Comparison of ENCODE assay signal across 32 mouse cellular contexts in the genomic region with DNA sequence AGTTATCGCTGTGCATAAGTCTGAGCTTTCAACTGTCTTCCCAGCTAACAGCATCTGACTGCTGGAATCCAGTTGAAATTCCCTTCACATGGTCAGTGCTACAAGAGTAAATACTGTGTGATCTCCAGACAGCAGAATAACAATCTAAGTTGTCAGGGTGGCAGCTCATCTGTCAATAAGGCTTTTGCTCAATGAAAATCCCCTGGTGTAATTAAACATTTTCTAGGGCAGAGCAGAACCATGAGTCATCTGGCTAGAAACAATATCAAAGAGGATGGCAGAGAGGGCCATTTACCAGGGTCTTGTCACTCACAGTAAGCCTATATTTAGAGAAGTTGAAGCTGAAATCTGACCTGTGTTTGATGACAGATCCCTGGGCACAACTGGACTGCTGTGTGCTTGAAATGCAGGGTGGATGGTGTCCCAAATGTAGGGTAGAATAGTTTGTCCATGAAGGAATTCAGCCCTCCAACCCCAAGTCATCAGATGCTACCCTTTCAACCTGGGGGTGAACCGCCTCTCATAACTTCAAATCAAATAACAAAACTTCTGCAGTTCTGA.
DNase-seq lines count a peak whose midpoint lies in the region; ATAC-seq lines count a peak whose summit lies in the region.
"Had no signal": no experiment of that assay in that cellular context is flagged by ENCODE, and none has a peak within 500 bp of the region (broad histone marks: within the 10 kb centered on the region; RNA-seq: fewer than 3 reads in every experiment).

No protein-coding gene starts in this region.

- WGBS in hindbrain, embryonic 10.5 days: 88% methylated on average over 2 of the region's 2 CpGs
- 83% methylated on average over 2 of the region's 2 CpGs for WGBS in hindbrain, embryonic 11.5 days

- H3K27ac ChIP-seq in hindbrain, embryonic 10.5 days: no peak overlapping the region
- no peak overlapping the region for H3K27ac ChIP-seq in hindbrain, embryonic 11.5 days (ENCODE audit: low read depth, low read length)
- H3K27ac ChIP-seq: hindbrain, embryonic 15.5 days; limb, embryonic 12.5 days; liver, embryonic 12.5 days had no signal

- H3K9me3 ChIP-seq in hindbrain, embryonic 10.5 days: no peaks in the 10 kb centered on the region
- no peaks in the 10 kb centered on the region for H3K9me3 ChIP-seq in hindbrain, embryonic 11.5 days (ENCODE audit: control insufficient read depth, low read length)
- H3K9me3 ChIP-seq: G1E; heart, embryonic 12.5 days; hindbrain, embryonic 15.5 days; limb, embryonic 12.5 days; liver, embryonic 12.5 days had no signal

- no peak overlapping the region for H3K4me3 ChIP-seq in hindbrain, embryonic 10.5 days
- no peak overlapping the region for H3K4me3 ChIP-seq in hindbrain, embryonic 11.5 days (ENCODE audit: low read depth, low read length)
- H3K4me3 ChIP-seq: heart, embryonic 12.5 days; hindbrain, embryonic 15.5 days; limb, embryonic 12.5 days; liver, embryonic 12.5 days; megakaryocyte, embryonic 14.5 days had no signal

- no peaks in the 10 kb centered on the region for H3K27me3 ChIP-seq in hindbrain, embryonic 10.5 days (ENCODE audit: insufficient read depth, poor library complexity, severe bottlenecking)
- no peaks in the 10 kb centered on the region for H3K27me3 ChIP-seq in hindbrain, embryonic 11.5 days (ENCODE audit: control insufficient read depth, insufficient read depth, low read length)
- H3K27me3 ChIP-seq: heart, embryonic 12.5 days; hindbrain, embryonic 15.5 days; limb, embryonic 12.5 days; liver, embryonic 12.5 days; megakaryocyte, embryonic 14.5 days; Patski had no signal

- no peak overlapping the region for H3K9ac ChIP-seq in hindbrain, embryonic 11.5 days (ENCODE audit: low read depth, low read length)
- H3K9ac ChIP-seq: heart, embryonic 12.5 days; hindbrain, embryonic 15.5 days; limb, embryonic 12.5 days; liver, embryonic 12.5 days; liver, postnatal 0 days had no signal

- no peak for ATAC-seq in hindbrain, embryonic 11.5 days (ENCODE audit: low FRiP score)
- ATAC-seq in erythroid progenitor cell, adult 5-6 weeks (replicated peaks; ENCODE audit: low FRiP score, poor library complexity, severe bottlenecking): no peak
- ATAC-seq: forebrain, embryonic 16.5 days; inflammation-experienced regulatory T-cells, adult 6 months; liver, embryonic 12.5 days; liver, postnatal 0 days; lung, postnatal 0 days; Patski had no signal

- H3K4me2 ChIP-seq in hindbrain, embryonic 11.5 days (replicated peaks; ENCODE audit: low read depth, low read length): no peak overlapping the region
- H3K4me2 ChIP-seq: heart, embryonic 12.5 days; hindbrain, embryonic 15.5 days; limb, embryonic 12.5 days; liver, embryonic 12.5 days had no signal

- H3K36me3 ChIP-seq in hindbrain, embryonic 10.5 days: no peaks in the 10 kb centered on the region
- no peaks in the 10 kb centered on the region for H3K36me3 ChIP-seq in hindbrain, embryonic 11.5 days (ENCODE audit: control insufficient read depth, insufficient read depth, low read length)
- H3K36me3 ChIP-seq: G1E; heart, embryonic 12.5 days; hindbrain, embryonic 15.5 days; limb, embryonic 12.5 days; liver, embryonic 12.5 days had no signal

- peak; percentile 7 for DNase-seq in embryo, embryonic 10.5 days (ENCODE audit: low spot score)
- DNase-seq in embryo, embryonic 10 days (ENCODE audit: low spot score): no peak
- peak; percentile 3 for DNase-seq in hindbrain, embryonic 10.5 days (ENCODE audit: low spot score)
- DNase-seq in hindbrain, embryonic 11.5 days (ENCODE audit: low spot score): no peak
- peak; percentile 4 for DNase-seq in mesoderm, embryonic 11.5 days (ENCODE audit: low read depth, low spot score)
- no peak for DNase-seq in layer of hippocampus, postnatal 36 days
- DNase-seq: adrenal gland, postnatal 10 days; cerebellum, adult 8-10 months; cerebellum, postnatal 25 days; gastrocnemius, postnatal 14 days; heart, adult 18-20 months; heart, postnatal 4 days; kidney, adult 11 months; kidney, postnatal 14 days; layer of hippocampus, adult 9-11 months; liver, postnatal 0 days; lung, postnatal 4 days; midbrain, embryonic 14.5 days; right cerebral cortex, postnatal 4 days; thymus, adult 2 months; thymus, postnatal 4 days had no signal

- no peaks in the 10 kb centered on the region for H3K4me1 ChIP-seq in hindbrain, embryonic 10.5 days (replicated peaks)
- no peaks in the 10 kb centered on the region for H3K4me1 ChIP-seq in hindbrain, embryonic 11.5 days (replicated peaks; ENCODE audit: control insufficient read depth, insufficient read depth, low read length)
- H3K4me1 ChIP-seq: hindbrain, embryonic 15.5 days; limb, embryonic 12.5 days; liver, embryonic 12.5 days; megakaryocyte, embryonic 14.5 days had no signal

Comparison
In these comparisons a context has a peak if more than half of its experiments do, and no peak if none do; other contexts are left out.
1. DNase-seq: peak in embryo, embryonic 10.5 days (single experiment), hindbrain, embryonic 10.5 days (single experiment) and mesoderm, embryonic 11.5 days (single experiment); none in embryo, embryonic 10 days (single experiment), hindbrain, embryonic 11.5 days (single experiment) and layer of hippocampus, postnatal 36 days (0 of 2).